Mouse (Mus musculus) forebrain, embryonic 11.5 days (tissue): ENCODE data around the gene Tle3. TPM values are rescaled to one million over a fixed set of nuclear protein-coding genes. Genes with fewer than 3 reads are reported as not detected.
A peak's percentile ranks its signal among the peaks of the same experiment; 100 is the strongest.

Experiments
- ATAC-seq: fragments of 200-750 bp; cut with Nextera tagmentation; replicated peaks from 2 replicates; pipeline ENCODE4 v1.8.0; 2017; ENCODE audit warnings: moderate TSS enrichment; ENCODE audit not compliant: low FRiP score
- DNase-seq: peaks from one replicate; pipeline ENCODE4 v3.0.0-alpha.2; 2017; ENCODE audit warnings: low spot score
- H3K27ac ChIP-seq: fragments of 300-500 bp; sonication (generic); 2 replicates; pipeline ENCODE4 v1.5.1; 2014; ENCODE audit warnings: low read depth, low read length
- H3K27me3 ChIP-seq: fragments of 300-500 bp; sonication (generic); 2 replicates; pipeline ENCODE4 v1.6.1; 2014; ENCODE audit warnings: mild to moderate bottlenecking, low read length, mixed read lengths; ENCODE audit not compliant: control insufficient read depth, insufficient read depth
- H3K36me3 ChIP-seq: fragments of 300-500 bp; sonication (generic); 2 replicates; pipeline ENCODE4 v1.6.1; 2014; ENCODE audit warnings: mild to moderate bottlenecking, low read length, moderate library complexity, mixed read lengths; ENCODE audit not compliant: control insufficient read depth, insufficient read depth
- H3K4me1 ChIP-seq: fragments of 300-500 bp; sonication (generic); replicated peaks from 2 replicates; pipeline ENCODE4 v1.6.1; 2014; ENCODE audit warnings: low read length, mixed read lengths; ENCODE audit not compliant: control insufficient read depth, insufficient read depth
- H3K4me2 ChIP-seq: fragments of 300-500 bp; sonication (generic); 2 replicates; pipeline ENCODE4 v1.6.1; 2014; ENCODE audit warnings: low read depth, mild to moderate bottlenecking, low read length, moderate library complexity, mixed read lengths; ENCODE audit not compliant: severe bottlenecking
- H3K4me3 ChIP-seq: fragments of 300-500 bp; sonication (generic); 2 replicates; pipeline ENCODE4 v1.5.1; 2014; ENCODE audit warnings: low read depth, low read length
- H3K9ac ChIP-seq: fragments of 300-500 bp; sonication (generic); 2 replicates; pipeline ENCODE4 v1.6.1; 2014; ENCODE audit warnings: low read length
- H3K9me3 ChIP-seq: fragments of 300-500 bp; sonication (generic); 2 replicates; pipeline ENCODE4 v1.6.1; 2016; ENCODE audit warnings: low read length, mixed read lengths; ENCODE audit not compliant: control insufficient read depth
- WGBS: fragments of 180-500 bp; shearing (Covaris S2); extraction: QIAGEN DNeasy Blood & Tissue Kit; methylation state at CpG from one replicate; pipeline ENCODE4 v1.1.7; 2014; 5-methylcytosine and 5-hydroxymethylcytosine counted together
- polyA plus RNA-seq: library from polyadenylated mRNA; unstranded; fragments of >200 nt; fragmentation: Nextera tagmentation; extraction: Ambion mirVana; gene quantifications from 2 replicates; pipeline ENCODE4 v1.2.1, GENCODE M21; 2014

The Tle3 gene
- polyA plus RNA-seq, 1 experiment from 2014 or later: 58.2 TPM

DNA sequence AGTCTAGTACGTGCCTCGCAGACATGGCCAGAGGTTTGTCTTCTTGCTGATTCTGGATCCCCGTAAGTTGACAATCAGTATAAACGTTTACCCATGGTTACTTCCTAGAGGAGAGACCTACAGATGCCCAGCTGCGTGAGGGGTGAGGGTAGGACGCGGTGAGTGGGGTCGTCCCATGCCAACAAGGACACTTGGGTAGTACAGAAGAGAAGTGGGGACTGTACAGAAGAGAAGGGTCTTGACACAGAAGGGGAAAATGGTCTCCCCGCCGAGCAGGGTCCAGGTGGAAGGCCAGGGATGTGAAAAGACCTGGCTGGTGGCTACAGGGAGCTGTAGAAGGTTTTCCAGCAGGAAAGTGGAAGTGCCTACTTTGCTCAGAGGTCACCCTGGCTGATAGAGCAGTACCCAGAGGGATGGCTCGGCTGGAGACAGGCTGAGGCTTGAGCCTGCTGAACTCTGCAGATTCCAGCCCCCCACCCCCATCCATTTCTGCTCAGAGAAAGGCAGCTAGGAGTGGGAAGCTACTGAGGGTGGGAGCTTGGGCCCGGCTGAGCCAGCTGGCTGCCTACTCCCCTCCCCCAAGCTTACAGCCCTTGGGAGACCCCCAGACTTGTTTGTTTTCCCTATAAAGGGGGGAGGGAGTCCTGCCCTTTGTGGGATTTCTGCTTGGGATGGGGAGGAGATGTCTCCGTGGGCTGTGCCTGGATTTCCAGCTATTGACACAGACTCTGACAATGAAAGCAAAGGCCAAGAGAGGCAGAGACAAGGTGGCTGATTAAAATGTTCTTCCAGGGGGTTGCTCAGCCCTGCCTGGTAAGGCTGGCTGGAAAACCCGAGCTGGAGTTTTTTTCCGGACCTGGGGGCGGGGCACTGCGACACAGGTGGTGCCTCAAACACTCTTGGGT, 11.2 kb upstream of the Tle3 start:
- ATAC-seq: peak; percentile 92
- WGBS: 16% methylated on average over 17 of the region's 17 CpGs
- H3K27me3 ChIP-seq: peaks cover 9% of the 10 kb centered on the region
- peak overlapping the region; percentile 28; the same call in 1 of the 2 replicates for H3K4me2 ChIP-seq
- H3K36me3 ChIP-seq: no peaks in the 10 kb centered on the region
- H3K9ac ChIP-seq: no peak overlapping the region
- peaks cover 2% of the 10 kb centered on the region; the same call in 1 of the 2 replicates for H3K9me3 ChIP-seq
- H3K4me1 ChIP-seq: peaks cover 13% of the 10 kb centered on the region
- peak overlapping the region; percentile 37 for H3K27ac ChIP-seq
- no peak overlapping the region for H3K4me3 ChIP-seq
- peak; percentile 93 for DNase-seq

- Histone ChIP-seq H3K36me3 (no peaks in the 10 kb centered on the region), H3K27me3 (peaks cover 22% of the 10 kb centered on the region)
These were observed 9.0 kb upstream of the Tle3 start for GRCm38 (mm10) chr9:61363194-61363593.

DNA sequence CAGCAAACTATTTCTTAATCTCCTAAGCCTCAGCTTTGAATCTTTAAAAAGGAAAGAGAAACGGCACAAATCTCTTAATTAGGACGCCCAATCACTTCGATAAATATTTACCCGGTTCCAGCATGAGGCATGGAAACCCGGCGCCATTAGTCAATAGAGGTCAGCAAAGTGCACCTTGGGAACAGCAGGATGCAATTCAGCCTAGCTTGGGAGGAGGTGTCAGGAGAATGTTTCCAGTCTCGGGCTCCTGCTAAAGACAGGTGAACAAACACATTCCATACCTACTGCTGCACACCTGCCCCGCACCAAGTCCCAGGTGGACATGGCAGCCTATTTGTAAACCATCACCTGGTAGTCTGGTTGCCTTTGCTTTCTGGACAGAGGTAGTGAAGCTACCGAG, 6.1 kb upstream of the Tle3 start:
- H3K4me1 ChIP-seq: peaks cover 15% of the 10 kb centered on the region
- H3K9ac ChIP-seq: no peak overlapping the region
- H3K4me3 ChIP-seq: no peak overlapping the region
- H3K27ac ChIP-seq: no peak overlapping the region
- ATAC-seq (no peak), DNase-seq (no peak)
- peaks cover 22% of the 10 kb centered on the region for H3K27me3 ChIP-seq
- H3K4me2 ChIP-seq: no peak overlapping the region
- 13% methylated on average over 9 of the region's 9 CpGs for WGBS
- H3K36me3 ChIP-seq: no peaks in the 10 kb centered on the region
- no peaks in the 10 kb centered on the region for H3K9me3 ChIP-seq

More at GRCm38 (mm10) chr9:61363194-61363593, 9.0 kb upstream of the Tle3 start:
- peaks cover 13% of the 10 kb centered on the region for H3K4me1 ChIP-seq
- no peak overlapping the region for H3K9ac ChIP-seq
- WGBS: 52% methylated on average over 9 of the region's 9 CpGs
- H3K9me3 ChIP-seq: no peaks in the 10 kb centered on the region
- ATAC-seq (no peak), DNase-seq (no peak)
- no peak overlapping the region for H3K4me3 ChIP-seq
- H3K4me2 ChIP-seq: no peak overlapping the region
- no peak overlapping the region for H3K27ac ChIP-seq

- 13% methylated on average over 4 of the region's 4 CpGs for WGBS
- H3K9ac ChIP-seq: no peak overlapping the region
- DNase-seq (no peak), ATAC-seq (no peak)
- H3K36me3 ChIP-seq: no peaks in the 10 kb centered on the region
- H3K9me3 ChIP-seq: no peaks in the 10 kb centered on the region
- no peak overlapping the region for H3K27ac ChIP-seq
- no peak overlapping the region for H3K4me2 ChIP-seq
- no peak overlapping the region for H3K4me3 ChIP-seq
- peaks cover 16% of the 10 kb centered on the region for H3K4me1 ChIP-seq
- H3K27me3 ChIP-seq: peaks cover 22% of the 10 kb centered on the region
These were observed 5.0 kb upstream of the Tle3 start for GRCm38 (mm10) chr9:61367156-61367555.

GRCm38 (mm10) chr9:61367857-61368566, 4.2 kb upstream of the Tle3 start:
- Histone ChIP-seq H3K4me2 (no peak overlapping the region), H3K9ac (no peak overlapping the region), H3K27me3 (peaks cover 20% of the 10 kb centered on the region), H3K4me3 (no peak overlapping the region), H3K36me3 (no peaks in the 10 kb centered on the region), H3K9me3 (no peaks in the 10 kb centered on the region), H3K27ac (no peak overlapping the region), H3K4me1 (peaks cover 16% of the 10 kb centered on the region)
- ATAC-seq: no peak
- no peak for DNase-seq
- WGBS: 20% methylated on average over 6 of the region's 6 CpGs

DNA sequence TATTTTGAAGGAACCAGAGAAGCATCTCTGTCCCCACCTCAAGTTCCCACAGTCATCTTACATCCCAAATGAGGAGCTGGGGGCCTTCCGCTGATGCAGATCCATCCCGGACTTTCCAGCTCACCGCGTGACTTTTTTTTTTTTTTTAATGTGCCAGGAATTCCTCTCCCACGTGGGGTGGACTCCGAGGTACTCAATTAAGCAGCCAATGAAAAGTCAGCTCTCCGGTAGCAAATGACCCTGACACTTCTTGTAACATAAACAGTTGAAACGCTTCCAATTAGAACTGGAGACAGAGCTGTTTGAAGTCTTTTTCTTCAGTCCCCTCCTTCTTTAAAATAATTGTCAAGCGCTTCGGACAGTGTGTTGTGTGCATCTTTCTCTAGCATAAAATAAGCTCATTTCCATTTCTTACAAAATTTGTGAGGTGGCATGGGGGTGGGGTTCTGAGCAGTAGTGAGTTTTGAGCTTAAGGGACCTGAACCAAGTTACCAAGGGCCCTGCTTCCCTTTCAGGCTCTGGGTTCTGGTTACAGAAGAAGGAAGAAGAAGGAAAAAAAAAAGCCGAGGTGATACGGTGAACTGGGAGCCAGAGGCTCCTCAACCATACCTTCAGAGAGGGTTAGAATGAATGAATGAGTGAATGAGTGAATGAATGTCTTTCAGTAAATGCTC, 3.5 kb upstream of the Tle3 start:
- no peak overlapping the region for H3K4me3 ChIP-seq

DNA sequence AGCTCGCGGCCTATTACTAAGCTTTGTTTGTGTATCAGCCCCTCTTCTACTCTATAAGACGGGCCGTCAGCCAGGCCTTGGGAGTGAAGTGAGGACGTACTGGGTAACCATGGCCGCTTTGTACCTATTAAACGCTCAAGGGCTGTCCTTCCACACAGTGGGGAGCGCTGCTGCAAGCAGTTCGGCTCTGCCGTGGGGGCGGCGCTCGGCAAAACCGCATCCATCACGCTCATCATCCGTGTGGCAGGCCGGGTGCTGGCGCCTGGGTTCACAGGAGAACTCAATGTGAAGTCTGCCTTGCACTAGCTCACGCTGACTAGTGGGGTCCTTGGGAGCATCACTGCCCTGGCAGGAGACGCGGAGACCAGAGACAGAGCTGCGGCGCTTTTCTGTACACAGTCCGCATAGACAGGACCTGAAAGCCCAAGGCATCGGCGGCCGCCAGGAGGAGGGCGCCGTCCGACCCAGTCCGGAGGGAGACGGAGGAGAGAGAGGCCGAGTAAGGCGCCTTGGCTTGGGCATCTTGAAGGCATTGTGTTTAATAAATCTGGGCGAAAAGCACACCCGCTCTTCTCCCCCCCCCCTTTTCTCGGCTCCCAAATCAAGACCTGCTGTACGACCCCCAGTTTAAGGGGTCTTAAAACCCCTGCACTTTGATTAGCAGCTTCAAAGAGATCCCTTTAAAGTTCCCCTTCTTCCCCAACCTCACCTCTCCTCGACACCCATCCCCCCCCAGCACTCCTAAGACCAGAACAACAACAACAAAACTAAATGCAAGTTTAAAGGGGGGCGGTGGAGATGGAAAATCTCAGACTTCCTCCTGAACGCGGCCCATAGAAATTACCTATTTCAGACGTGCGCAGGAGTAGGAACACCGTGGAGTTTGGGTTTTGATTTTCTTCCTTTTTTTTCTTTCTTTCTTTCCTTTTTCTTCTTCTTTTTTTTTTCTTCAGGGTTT, 2.6 kb upstream of the Tle3 start:
- Histone ChIP-seq H3K27ac (peak overlapping the region; percentile 60), H3K4me1 (peaks cover 16% of the 10 kb centered on the region), H3K9me3 (no peaks in the 10 kb centered on the region), H3K27me3 (peaks cover 16% of the 10 kb centered on the region), H3K36me3 (no peaks in the 10 kb centered on the region), H3K4me3 (peak overlapping the region; percentile 12), H3K4me2 (peak overlapping the region; percentile 54), H3K9ac (peak overlapping the region; percentile 47)
- under 1% methylated on average over 42 of the region's 45 CpGs for WGBS
- ATAC-seq: 0 out of 2 replicates have a peak, but pooled peaks have one; percentile 3
- DNase-seq: peak; percentile 84

More for the DNA sequence above, 3.5 kb upstream of the Tle3 start:
- Histone ChIP-seq H3K4me2 (peak overlapping the region; percentile 54), H3K9ac (no peak overlapping the region), H3K4me1 (peaks cover 16% of the 10 kb centered on the region), H3K27ac (peak overlapping the region; percentile 60), H3K36me3 (no peaks in the 10 kb centered on the region), H3K27me3 (peaks cover 20% of the 10 kb centered on the region), H3K9me3 (no peaks in the 10 kb centered on the region)
- peak; percentile 91 for DNase-seq
- under 1% methylated on average over 12 of the region's 12 CpGs for whole genome bisulfite sequencing
- no peak for ATAC-seq
